Mouse (Mus musculus) CH12.LX (cell line): Measurements from ENCODE around the gene Ehd2. TPM values are rescaled to one million over a fixed set of nuclear protein-coding genes. Genes with fewer than 3 reads are reported as not detected.

ENCODE experiments used
- DNase-seq: peaks from one replicate; pipeline ENCODE4 v3.0.0-alpha.2; 2013; ENCODE audit errors: extremely low read depth
- H3K27ac ChIP-seq: 2 replicates; pipeline ENCODE4 v1.5.1; 2012; ENCODE audit warnings: low read depth, mild to moderate bottlenecking, control low read depth, moderate library complexity; ENCODE audit not compliant: insufficient read depth
- H3K27me3 ChIP-seq: replicated peaks from 2 replicates; pipeline ENCODE3; 2012; ENCODE audit warnings: inconsistent platforms
- H3K36me3 ChIP-seq, 2 experiments: replicated peaks in 1 of 2; 2 replicates each; pipeline versions ENCODE3 to v1.6.1; 2012; ENCODE audit warnings: inconsistent platforms in 1 of 2, low read length in 1 of 2, mild to moderate bottlenecking in 1 of 2, mixed read lengths in 1 of 2, moderate library complexity in 1 of 2; ENCODE audit not compliant: control insufficient read depth in 1 of 2, insufficient read depth in 1 of 2
- H3K4me1 ChIP-seq, 2 experiments: 2 replicates each; pipeline ENCODE4 v1.6.1; 2012; ENCODE audit warnings: inconsistent platforms in 1 of 2, moderate library complexity in 1 of 2; ENCODE audit not compliant: insufficient read depth in 2 of 2, control insufficient read depth in 1 of 2
- H3K4me2 ChIP-seq: 2 replicates; pipeline ENCODE4 v1.6.1; 2012; ENCODE audit warnings: low read depth, mild to moderate bottlenecking, control low read depth; ENCODE audit not compliant: poor library complexity, insufficient read depth, severe bottlenecking
- H3K4me3 ChIP-seq, 3 experiments: fragments of 150-350 bp in 1 of 3; sonication (generic) in 1 of 3; replicated peaks in 1 of 3; 2 replicates each; pipeline versions ENCODE3 to v1.5.1; 2011 to 2012; ENCODE audit warnings: low read depth in 2 of 3, low read length in 2 of 3, mild to moderate bottlenecking in 2 of 3, moderate library complexity in 2 of 3, control low read depth in 1 of 3, improper control_type of control experiment in 1 of 3, inconsistent platforms in 1 of 3, mixed read lengths in 1 of 3; ENCODE audit not compliant: poor library complexity in 1 of 3
- H3K79me2 ChIP-seq: replicated peaks from 2 replicates; pipeline ENCODE4 v1.6.1; 2012; ENCODE audit warnings: mild to moderate bottlenecking, moderate library complexity; ENCODE audit not compliant: control insufficient read depth, poor library complexity, insufficient read depth, severe bottlenecking; ENCODE audit errors: extremely low read depth
- H3K9ac ChIP-seq: 2 replicates; pipeline ENCODE4 v1.6.1; 2012; ENCODE audit warnings: low read depth, mild to moderate bottlenecking, control low read depth, moderate library complexity; ENCODE audit not compliant: insufficient read depth
- H3K9me3 ChIP-seq: replicated peaks from 2 replicates; pipeline ENCODE3; 2012; ENCODE audit warnings: low read length, inconsistent platforms, mixed read lengths
- BHLHE40 ChIP-seq: IDR thresholded peaks from 2 replicates; pipeline ENCODE4 v1.6.1; 2011; ENCODE audit warnings: mild to moderate bottlenecking, low read depth, low read length, improper control_type of control experiment
- CTCF ChIP-seq, 2 experiments: IDR thresholded peaks in 1 of 2; conservative IDR thresholded peaks in 1 of 2; 2 replicates each; pipeline ENCODE4 v1.5.1; 2011 to 2012; ENCODE audit warnings: low read depth in 2 of 2, low read length in 2 of 2, improper control_type of control experiment in 1 of 2, inconsistent platforms in 1 of 2, mild to moderate bottlenecking in 1 of 2, moderate library complexity in 1 of 2
- E2F4 ChIP-seq: IDR thresholded peaks from 2 replicates; pipeline ENCODE4 v1.6.1; 2011; ENCODE audit warnings: low read depth, low read length, improper control_type of control experiment; ENCODE audit not compliant: insufficient replicate concordance
- HCFC1 ChIP-seq: IDR thresholded peaks from 2 replicates; pipeline ENCODE4 v1.6.1; 2012; ENCODE audit warnings: low read depth, mild to moderate bottlenecking, inconsistent platforms, low read length, improper control_type of control experiment
- JUND ChIP-seq: conservative IDR thresholded peaks from 2 replicates; pipeline ENCODE4 v1.6.1; 2011; ENCODE audit warnings: low read depth, low read length, improper control_type of control experiment
- KAT2A ChIP-seq: IDR thresholded peaks from 2 replicates; pipeline ENCODE4 v1.6.1; 2012; ENCODE audit warnings: low read length, improper control_type of control experiment, inconsistent platforms; ENCODE audit not compliant: insufficient replicate concordance
- MAFK ChIP-seq: IDR thresholded peaks from 2 replicates; pipeline ENCODE4 v1.6.1; 2011; ENCODE audit warnings: low read length, improper control_type of control experiment; ENCODE audit not compliant: insufficient replicate concordance
- MAX ChIP-seq: IDR thresholded peaks from 2 replicates; pipeline ENCODE4 v1.6.1; 2011; ENCODE audit warnings: low read length, improper control_type of control experiment
- MAZ ChIP-seq: IDR thresholded peaks from 2 replicates; pipeline ENCODE4 v1.6.1; 2012; ENCODE audit warnings: low read depth, mild to moderate bottlenecking, inconsistent platforms, low read length, improper control_type of control experiment, moderate library complexity
- MXI1 ChIP-seq: IDR thresholded peaks from 2 replicates; pipeline ENCODE4 v1.6.1; 2011; ENCODE audit warnings: mild to moderate bottlenecking, low read depth, low read length, improper control_type of control experiment
- MYC ChIP-seq: IDR thresholded peaks from 2 replicates; pipeline ENCODE4 v1.6.1; 2011; ENCODE audit warnings: low read depth, mild to moderate bottlenecking, improper control_type of control experiment, low read length
- NELFE ChIP-seq: IDR thresholded peaks from 2 replicates; pipeline ENCODE4 v1.6.1; 2011; ENCODE audit warnings: low read depth, low read length, improper control_type of control experiment
- SMC3 ChIP-seq: IDR thresholded peaks from 2 replicates; pipeline ENCODE4 v1.6.1; 2011; ENCODE audit warnings: low read depth, low read length, improper control_type of control experiment
- TBP ChIP-seq: conservative IDR thresholded peaks from 2 replicates; pipeline ENCODE4 v1.6.1; 2011; ENCODE audit warnings: low read depth, low read length, improper control_type of control experiment
- UBTF ChIP-seq: IDR thresholded peaks from 2 replicates; pipeline ENCODE4 v1.6.1; 2012; ENCODE audit warnings: low read depth, mild to moderate bottlenecking, inconsistent platforms, low read length, improper control_type of control experiment, moderate library complexity
- USF1 ChIP-seq: IDR thresholded peaks from 2 replicates; pipeline ENCODE4 v1.6.1; 2014; ENCODE audit warnings: low read depth, mild to moderate bottlenecking, inconsistent platforms, low read length, improper control_type of control experiment
- ZC3H11A ChIP-seq: IDR thresholded peaks from 2 replicates; pipeline ENCODE4 v1.6.1; 2012; ENCODE audit warnings: low read depth, mild to moderate bottlenecking, inconsistent platforms, low read length, improper control_type of control experiment
- ZMIZ1 ChIP-seq: IDR thresholded peaks from 2 replicates; pipeline ENCODE4 v1.6.1; 2012; ENCODE audit warnings: low read depth, mild to moderate bottlenecking, inconsistent platforms, low read length, improper control_type of control experiment
- dilution Hi-C: fragments of 300-500 bp; cut with MboI; formaldehyde crosslinking; loops from 2 replicates; pipeline ENCODE4 v1.14.3; 2020; ENCODE audit warnings: low sequenced_read_pairs; ENCODE audit not compliant: extremely low pct_unique_long_range_greater_than_20kb, extremely low pct_ligation_motif_present
- in situ Hi-C: fragments of 300-500 bp; cut with MboI; formaldehyde crosslinking; loops from 3 replicates; pipeline ENCODE4 v1.14.3; 2019; ENCODE audit warnings: low sequenced_read_pairs, low pct_ligation_motif_present, low pct_unique_long_range_greater_than_20kb, mixed read lengths
- polyA plus RNA-seq: library from polyadenylated mRNA; unstranded; fragments of >175 nt; gene quantifications from 2 replicates; pipeline ENCODE4 v1.2.1, GENCODE M21; 2012; ENCODE audit warnings: low read depth; ENCODE audit not compliant: insufficient read length
- total RNA-seq, 2 experiments: library from RNA; depleted of rRNA; stranded (reverse); fragments of 300-350 nt in 1 of 2; fragments of >200 nt in 1 of 2; gene quantifications; 2 replicates each; pipeline ENCODE4 v1.2.3; 2012 to 2014

The Ehd2 gene
- total and polyA plus RNA-seq, 3 experiments, result 1.2 to 7.0 (median 5.2) TPM

- Histone ChIP-seq H3K4me2 (no peak overlapping the region), H3K9me3 (no peaks in the 10 kb centered on the region), H3K79me2 (no peaks in the 10 kb centered on the region), H3K4me3 (no peak overlapping the region), H3K9ac (no peak overlapping the region), H3K27ac (no peak overlapping the region), H3K36me3 (peaks cover 54 to 91% of the 10 kb centered on the region in 2 experiments), H3K4me1 (no peaks in the 10 kb centered on the region), H3K27me3 (no peaks in the 10 kb centered on the region)
- dilution Hi-C loops, result no loop called here
- in situ Hi-C loops, result no loop called here
- no peak for DNase-seq
- TF ChIP-seq MAZ, result no peak
Observed at GRCm38 (mm10) chr7:15993789-15994188, 26.4 kb upstream of the Ehd2 start.

DNA sequence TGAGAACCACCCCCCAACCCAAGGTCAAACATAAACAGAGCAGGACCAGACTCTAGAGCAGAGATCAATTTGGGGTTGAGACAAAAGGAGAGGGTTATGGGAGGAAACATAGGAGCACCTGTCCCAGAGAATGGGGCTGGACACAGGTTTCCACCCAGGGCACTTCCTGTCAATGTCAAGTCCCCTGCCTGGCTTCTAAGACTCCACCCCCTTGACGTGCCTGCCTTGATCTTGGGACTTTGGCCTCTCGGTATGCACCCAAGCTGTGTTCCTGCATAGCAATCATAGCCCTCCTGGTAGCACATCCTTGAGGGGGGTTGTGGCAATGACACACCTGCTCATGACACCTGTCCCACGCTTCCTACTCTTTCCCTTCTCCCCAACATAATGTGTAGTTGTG is 25.8 kb upstream of the Ehd2 start:
- Histone ChIP-seq H3K79me2 (no peaks in the 10 kb centered on the region), H3K36me3 (peaks cover 60 to 96% of the 10 kb centered on the region in 2 experiments), H3K27me3 (no peaks in the 10 kb centered on the region), H3K27ac (no peak overlapping the region), H3K4me1 (no peaks in the 10 kb centered on the region), H3K9ac (no peak overlapping the region), H3K4me2 (no peak overlapping the region), H3K9me3 (no peaks in the 10 kb centered on the region), H3K4me3 (no peak overlapping the region)
- in situ Hi-C loops (no loop called here), dilution Hi-C loops (no loop called here)
- no peak for DNase-seq
- no peak for TF ChIP-seq MAFK
- TF ChIP-seq MYC, result no peak
- TF ChIP-seq SMC3, result no peak
- TF ChIP-seq JUND, result no peak

DNA sequence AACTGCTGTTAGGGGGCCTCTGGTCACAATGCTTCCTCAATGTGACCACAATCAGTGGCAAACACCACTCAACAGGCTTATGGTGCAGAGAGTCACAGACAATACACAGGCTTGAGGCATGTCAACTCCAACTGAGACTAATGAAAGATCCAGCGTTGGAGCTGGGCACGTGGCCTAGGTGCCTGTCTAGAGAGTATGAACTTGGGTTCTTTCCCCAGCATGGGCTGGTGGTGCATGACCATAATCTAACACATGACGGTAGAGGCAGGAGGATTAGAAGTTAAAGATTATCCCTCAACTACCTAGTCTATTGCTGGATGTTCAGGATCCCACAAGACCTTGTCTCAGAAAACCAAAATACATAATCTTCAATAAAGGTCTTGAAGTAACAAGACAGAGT is 24.4 kb upstream of the Ehd2 start:
- Histone ChIP-seq H3K79me2 (no peaks in the 10 kb centered on the region), H3K36me3 (peaks cover 63 to 96% of the 10 kb centered on the region in 2 experiments), H3K9ac (no peak overlapping the region), H3K4me1 (no peaks in the 10 kb centered on the region), H3K9me3 (peaks cover 3% of the 10 kb centered on the region), H3K4me2 (no peak overlapping the region), H3K4me3 (no peak overlapping the region), H3K27me3 (no peaks in the 10 kb centered on the region), H3K27ac (no peak overlapping the region)
- dilution Hi-C loops, result no loop called here
- no peak for TF ChIP-seq HCFC1
- no peak for TF ChIP-seq E2F4
- no peak for TF ChIP-seq ZMIZ1
- no peak for TF ChIP-seq BHLHE40
- TF ChIP-seq CTCF (conservative IDR thresholded peaks at IDR 0.05 in 1 of 2, IDR thresholded peaks at IDR 0.05 in 1 of 2; ENCODE audit: low read depth in 2 of 2, low read length in 2 of 2), result no peak
- TF ChIP-seq ZC3H11A, result no peak
- no peak for TF ChIP-seq USF1
- no peak for TF ChIP-seq MXI1
- no peak for TF ChIP-seq MAX
- TF ChIP-seq UBTF, result no peak
- TF ChIP-seq KAT2A, result no peak
- no peak for TF ChIP-seq NELFE
- TF ChIP-seq SMC3, result no peak
- no peak for TF ChIP-seq MAZ
- no peak for TF ChIP-seq TBP
- DNase-seq, result no peak
- in situ Hi-C loops, result no loop called here
